Mouse (Mus musculus) layer of hippocampus, postnatal 14 days (tissue): ENCODE data around the gene Lin7b. TPM values are rescaled to one million over a fixed set of nuclear protein-coding genes. Genes with fewer than 3 reads are reported as not detected.

Source experiments
- total RNA-seq, 2 experiments: library from RNA; stranded (reverse); gene quantifications; 2 replicates each; pipeline ENCODE4 v1.2.3; 2021

The Lin7b gene
- total RNA-seq, 2 experiments from 2014 or later, result 148 to 157 TPM

Other genes with a start within 250 kb of the Lin7b start
- 100 to 1,000 TPM; 427 to 461 TPM for gene Rps11, start 246.1 kb downstream of the Lin7b start, total RNA-seq
- gene Rpl13a, start 241.8 kb downstream of the Lin7b start, total RNA-seq, result 100 to 1,000 TPM; 736 to 824 TPM
- under 1 TPM in 1 of 2 experiments, not detected in 1; 0.39 TPM for gene Gm45713, start 234.4 kb downstream of the Lin7b start, total RNA-seq
- 1 to 10 TPM; 4.5 to 5.8 TPM for gene Flt3l, start 234.2 kb downstream of the Lin7b start, total RNA-seq
- 10 to 100 TPM; 46.1 to 46.5 TPM for gene Pih1d1, start 216.3 kb downstream of the Lin7b start, total RNA-seq
- gene Aldh16a1, start 216.0 kb downstream of the Lin7b start, total RNA-seq, result 10 to 100 TPM; 14.0 to 15.9 TPM
- 1,000 to 10,000 TPM; 1,582 to 1,636 TPM for gene Slc17a7, start 206.6 kb downstream of the Lin7b start, total RNA-seq
- under 1 TPM in 1 of 2 experiments, not detected in 1; 0.26 TPM for gene Gfy, start 191.0 kb downstream of the Lin7b start, total RNA-seq
- gene Pth2, start 189.6 kb downstream of the Lin7b start, total RNA-seq, result not detected
- gene Ccdc155, start 165.7 kb downstream of the Lin7b start, total RNA-seq, result 1 to 10 TPM; 2.0 to 2.7 TPM
- gene Dkkl1, start 158.4 kb downstream of the Lin7b start, total RNA-seq, result 1 to 10 TPM; 2.6 to 3.3 TPM
- gene Tead2, start 154.8 kb downstream of the Lin7b start, total RNA-seq, result 10 to 100 TPM in 1 of 2 experiments, 1 to 10 TPM in 1; 6.9 to 11.5 TPM
- gene Cd37, start 131.5 kb downstream of the Lin7b start, total RNA-seq, result 1 to 10 TPM; 4.0 TPM
- 1 to 10 TPM; 1.4 to 2.3 TPM for gene Slc6a16, start 129.5 kb downstream of the Lin7b start, total RNA-seq
- gene Slc6a21, start 93.1 kb downstream of the Lin7b start, total RNA-seq, result not detected
- gene Trpm4, start 36.8 kb downstream of the Lin7b start, total RNA-seq, result 10 to 100 TPM; 14.8 to 15.5 TPM
- under 1 TPM; 0.50 to 0.69 TPM for gene Hrc, start 35.3 kb downstream of the Lin7b start, total RNA-seq
- gene Ppfia3, start 3.6 kb downstream of the Lin7b start, total RNA-seq, result 100 to 1,000 TPM; 133 TPM
- 100 to 1,000 TPM; 386 to 456 TPM for gene Snrnp70, start 25.2 kb upstream of the Lin7b start, total RNA-seq
- gene Kcna7, start 35.1 kb upstream of the Lin7b start, total RNA-seq, result not detected
- gene Ntf5, start 43.1 kb upstream of the Lin7b start, total RNA-seq, result under 1 TPM in 1 of 2 experiments, not detected in 1; 0.31 TPM
- gene Lhb, start 50.2 kb upstream of the Lin7b start, total RNA-seq, result under 1 TPM in 1 of 2 experiments, not detected in 1; 0.69 TPM
- 10 to 100 TPM; 17.7 to 18.7 TPM for gene Gys1, start 64.3 kb upstream of the Lin7b start, total RNA-seq
- gene Ruvbl2, start 67.5 kb upstream of the Lin7b start, total RNA-seq, result 10 to 100 TPM; 30.4 to 45.0 TPM
- 100 to 1,000 TPM; 300 to 331 TPM for gene Ftl1, start 89.3 kb upstream of the Lin7b start, total RNA-seq
- gene Bax, start 96.3 kb upstream of the Lin7b start, total RNA-seq, result 10 to 100 TPM; 90.2 to 90.6 TPM
- gene Tulp2, start 111.3 kb upstream of the Lin7b start, total RNA-seq, result not detected
- gene Gm45808, start 116.2 kb upstream of the Lin7b start, total RNA-seq, result under 1 TPM; 0.57 to 0.62 TPM
- 1 to 10 TPM; 2.8 TPM for gene Dhdh, start 118.2 kb upstream of the Lin7b start, total RNA-seq
- 100 to 1,000 TPM in 1 of 2 experiments, 10 to 100 TPM in 1; 97.1 to 109 TPM for gene Nucb1, start 139.8 kb upstream of the Lin7b start, total RNA-seq
- 10 to 100 TPM; 27.8 to 29.5 TPM for gene Ppp1r15a, start 155.7 kb upstream of the Lin7b start, total RNA-seq
- 1 to 10 TPM in 1 of 2 experiments, under 1 TPM in 1; 0.83 to 1.5 TPM for gene Plekha4, start 155.7 kb upstream of the Lin7b start, total RNA-seq
- gene Hsd17b14, start 184.3 kb upstream of the Lin7b start, total RNA-seq, result not detected
- gene Bcat2, start 199.6 kb upstream of the Lin7b start, total RNA-seq, result 10 to 100 TPM; 21.4 to 27.2 TPM
- gene Fgf21, start 244.9 kb upstream of the Lin7b start, total RNA-seq, result not detected
- gene Fut1, start 246.7 kb upstream of the Lin7b start, total RNA-seq, result not detected